Mouse (Mus musculus): Measurements from ENCODE around the gene Ncan.

Gene Ncan

GRCm38 (mm10) chr8:70130066-70130465, 9.4 kb upstream of the Ncan start:
- ATAC-seq (ENCODE audit: insufficient number of reproducible peaks, low FRiP score, low TSS enrichment), result no peak

- no peak for ATAC-seq (ENCODE audit: insufficient number of reproducible peaks, low FRiP score, low TSS enrichment)
Observed at GRCm38 (mm10) chr8:70129309-70129952, 8.8 kb upstream of the Ncan start.

- ATAC-seq (ENCODE audit: insufficient number of reproducible peaks, low FRiP score, low TSS enrichment), result no peak
Observed at GRCm38 (mm10) chr8:70128435-70128834, 7.8 kb upstream of the Ncan start.

DNA sequence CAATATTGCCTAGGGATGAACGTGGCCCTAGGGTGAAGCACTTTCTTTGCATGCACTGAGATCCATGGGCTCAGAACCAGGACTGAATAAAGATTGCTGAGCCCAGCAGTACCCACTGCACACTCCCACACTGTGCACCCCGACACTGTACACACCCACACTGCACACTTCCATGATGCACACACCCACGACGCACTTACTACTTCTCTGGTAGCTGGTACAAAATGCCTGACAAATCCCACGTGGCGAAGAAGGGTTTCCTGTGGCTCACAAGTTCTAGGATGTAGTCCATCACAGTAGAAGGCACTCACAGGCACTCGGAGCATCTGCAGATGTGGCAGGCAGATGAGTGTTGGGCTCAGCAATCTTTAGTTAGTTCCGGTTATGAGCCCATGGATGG, 4.3 kb upstream of the Ncan start:
- no peak for ATAC-seq (ENCODE audit: insufficient number of reproducible peaks, low FRiP score, low TSS enrichment)

DNA sequence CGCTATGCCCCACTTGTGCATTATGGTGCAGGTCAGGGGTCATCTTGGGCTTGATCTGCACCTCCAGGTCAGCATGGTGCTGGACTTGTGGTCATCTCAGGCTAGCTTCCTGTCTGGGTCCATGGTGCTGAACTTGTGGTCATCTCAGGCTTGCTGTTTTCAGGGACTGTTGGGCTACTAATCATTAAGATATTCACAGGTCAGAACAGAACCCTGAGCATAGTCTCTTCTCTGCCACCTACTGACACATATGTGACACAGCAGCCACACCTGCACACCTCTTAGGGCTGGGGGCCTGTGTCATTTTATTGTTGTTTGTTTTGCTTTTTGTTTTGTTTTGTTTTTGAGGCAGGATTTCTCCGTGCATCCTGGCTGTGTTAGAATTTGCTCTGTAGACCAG, 2.2 kb upstream of the Ncan start:
- no peak for ATAC-seq (ENCODE audit: insufficient number of reproducible peaks, low FRiP score, low TSS enrichment)

GRCm38 (mm10) chr8:70118726-70119700, 1.7 kb downstream of the Ncan start:
- ATAC-seq (ENCODE audit: insufficient number of reproducible peaks, low FRiP score, low TSS enrichment), result no peak

DNA sequence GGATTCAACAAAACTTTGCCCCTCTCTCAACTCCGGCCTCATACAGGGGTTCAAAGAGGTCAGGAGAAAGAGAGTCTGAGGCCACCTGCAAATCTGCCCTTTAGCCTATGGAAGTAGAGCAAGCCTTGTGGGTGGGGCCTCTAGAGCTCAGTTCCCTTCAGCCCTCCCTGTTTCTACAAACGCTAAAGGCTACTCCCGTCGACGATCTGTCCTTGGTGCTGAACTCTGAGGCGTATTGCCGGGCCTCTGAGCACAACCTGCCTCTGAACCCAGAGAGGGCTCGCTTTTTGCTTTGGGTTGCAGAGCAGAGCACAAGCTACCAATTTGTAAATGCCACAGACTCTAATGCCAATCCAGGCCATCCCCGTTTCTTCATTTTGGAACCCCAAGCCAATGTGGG, 3.1 kb downstream of the Ncan start:
- no peak for ATAC-seq (ENCODE audit: insufficient number of reproducible peaks, low FRiP score, low TSS enrichment)

DNA sequence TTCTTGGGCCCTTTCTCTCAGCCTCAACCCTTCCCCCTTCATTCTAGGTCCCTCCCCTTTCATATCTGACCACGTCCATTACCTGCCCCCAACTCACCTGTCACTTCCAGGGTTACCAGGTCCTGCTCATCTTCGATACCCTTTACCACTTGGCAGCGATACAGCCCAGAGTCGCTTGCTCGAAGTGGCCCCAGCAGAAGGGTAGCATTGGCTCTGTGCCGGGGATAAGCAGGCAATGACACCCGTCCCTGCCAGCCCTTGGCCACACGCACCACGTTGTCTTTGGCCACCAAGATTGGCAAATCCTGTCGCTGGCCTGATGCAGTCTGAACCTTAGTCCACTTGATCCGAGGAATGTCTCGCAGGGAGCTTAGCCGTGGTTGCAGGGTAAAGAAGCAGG, 5.8 kb downstream of the Ncan start:
- ATAC-seq (ENCODE audit: insufficient number of reproducible peaks, low FRiP score, low TSS enrichment), result no peak

GRCm38 (mm10) chr8:70114488-70114887, 6.2 kb downstream of the Ncan start:
- no peak for ATAC-seq (ENCODE audit: insufficient number of reproducible peaks, low FRiP score, low TSS enrichment)

- no peak for ATAC-seq (ENCODE audit: insufficient number of reproducible peaks, low FRiP score, low TSS enrichment)
Observed at GRCm38 (mm10) chr8:70112401-70113016, 8.2 kb downstream of the Ncan start.

DNA sequence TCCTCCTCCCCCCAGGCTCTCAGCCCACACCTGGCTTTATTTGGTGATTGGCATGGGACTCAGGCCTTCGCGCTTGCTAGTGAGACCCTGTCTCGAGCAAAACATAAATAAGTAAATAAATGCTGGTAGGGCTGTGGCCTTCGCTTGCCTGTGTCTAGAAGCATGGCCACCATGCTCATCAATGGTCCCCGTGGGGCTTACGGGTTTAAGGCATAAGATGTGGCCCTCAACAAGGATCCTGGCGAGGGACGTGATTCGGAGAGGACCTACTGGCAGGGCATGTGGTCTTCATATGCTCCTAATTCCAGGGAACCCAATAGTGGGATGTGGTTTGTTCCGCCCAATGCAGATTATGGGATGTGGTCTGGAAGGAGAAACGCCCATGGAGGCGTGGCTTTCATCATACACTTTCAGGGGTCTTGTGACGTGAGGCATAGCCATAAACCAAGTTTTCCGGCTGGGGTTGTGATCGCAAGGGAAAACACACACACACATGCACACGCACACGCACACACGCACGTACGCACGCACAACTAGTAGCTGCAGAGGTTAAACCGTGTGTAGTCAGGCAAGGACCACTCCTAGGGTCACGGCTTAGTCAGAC, 9.4 kb downstream of the Ncan start:
- ATAC-seq (ENCODE audit: insufficient number of reproducible peaks, low FRiP score, low TSS enrichment), result no peak

DNA sequence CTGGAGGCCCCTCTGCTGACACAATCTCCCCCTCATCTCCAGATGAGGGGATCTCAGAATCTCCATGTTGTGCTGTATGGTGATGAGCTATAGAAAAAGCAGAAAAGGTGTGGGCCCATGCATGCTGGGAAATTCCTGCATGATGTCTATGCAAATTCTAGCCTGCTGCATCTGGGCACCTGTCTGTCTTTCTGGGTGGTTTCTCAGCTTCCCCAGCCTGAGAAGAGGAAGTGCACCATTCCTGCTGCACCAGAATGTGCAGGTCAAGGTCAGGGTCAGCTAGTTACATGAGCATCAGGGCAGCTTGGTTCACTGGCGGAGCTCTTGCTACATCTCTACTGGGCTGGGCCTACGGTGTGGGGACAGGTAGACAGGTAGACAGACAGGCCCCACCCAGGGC, 10.2 kb downstream of the Ncan start:
- no peak for ATAC-seq (ENCODE audit: insufficient number of reproducible peaks, low FRiP score, low TSS enrichment)

GRCm38 (mm10) chr8:70104922-70105321, 15.8 kb downstream of the Ncan start:
- ATAC-seq (ENCODE audit: insufficient number of reproducible peaks, low FRiP score, low TSS enrichment), result no peak

- peak; percentile 49; the same call in 1 of the 2 replicates for ATAC-seq (ENCODE audit: insufficient number of reproducible peaks, low FRiP score, low TSS enrichment)
Observed at GRCm38 (mm10) chr8:70104506-70104905, 16.2 kb downstream of the Ncan start.

GRCm38 (mm10) chr8:70100241-70100640, 20.4 kb downstream of the Ncan start:
- no peak for ATAC-seq (ENCODE audit: insufficient number of reproducible peaks, low FRiP score, low TSS enrichment)

DNA sequence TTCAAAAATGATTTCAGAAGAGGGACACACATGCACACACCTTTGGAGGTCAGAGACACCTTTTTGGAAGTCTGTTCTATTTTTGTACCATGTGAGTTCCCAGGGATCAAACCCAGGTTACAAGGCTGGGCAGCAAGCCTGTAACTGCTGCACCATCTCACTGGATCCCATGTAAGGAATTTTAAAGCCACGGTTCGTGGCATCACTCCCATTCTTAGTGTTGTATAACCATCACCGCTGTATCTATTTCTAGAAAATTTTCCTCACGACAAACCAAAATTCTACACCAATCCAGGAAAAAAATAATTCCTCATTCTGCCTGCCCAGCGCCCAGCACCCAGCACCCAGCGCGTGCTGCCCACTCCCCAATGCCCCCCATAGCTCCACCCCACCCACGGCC, 21.4 kb downstream of the Ncan start:
- ATAC-seq (ENCODE audit: insufficient number of reproducible peaks, low FRiP score, low TSS enrichment), result no peak

- ATAC-seq (ENCODE audit: insufficient number of reproducible peaks, low FRiP score, low TSS enrichment), result no peak
Observed at GRCm38 (mm10) chr8:70092786-70093185, 27.9 kb downstream of the Ncan start.

GRCm38 (mm10) chr8:70089296-70089960, 31.2 kb downstream of the Ncan start:
- no peak for ATAC-seq (ENCODE audit: insufficient number of reproducible peaks, low FRiP score, low TSS enrichment)

DNA sequence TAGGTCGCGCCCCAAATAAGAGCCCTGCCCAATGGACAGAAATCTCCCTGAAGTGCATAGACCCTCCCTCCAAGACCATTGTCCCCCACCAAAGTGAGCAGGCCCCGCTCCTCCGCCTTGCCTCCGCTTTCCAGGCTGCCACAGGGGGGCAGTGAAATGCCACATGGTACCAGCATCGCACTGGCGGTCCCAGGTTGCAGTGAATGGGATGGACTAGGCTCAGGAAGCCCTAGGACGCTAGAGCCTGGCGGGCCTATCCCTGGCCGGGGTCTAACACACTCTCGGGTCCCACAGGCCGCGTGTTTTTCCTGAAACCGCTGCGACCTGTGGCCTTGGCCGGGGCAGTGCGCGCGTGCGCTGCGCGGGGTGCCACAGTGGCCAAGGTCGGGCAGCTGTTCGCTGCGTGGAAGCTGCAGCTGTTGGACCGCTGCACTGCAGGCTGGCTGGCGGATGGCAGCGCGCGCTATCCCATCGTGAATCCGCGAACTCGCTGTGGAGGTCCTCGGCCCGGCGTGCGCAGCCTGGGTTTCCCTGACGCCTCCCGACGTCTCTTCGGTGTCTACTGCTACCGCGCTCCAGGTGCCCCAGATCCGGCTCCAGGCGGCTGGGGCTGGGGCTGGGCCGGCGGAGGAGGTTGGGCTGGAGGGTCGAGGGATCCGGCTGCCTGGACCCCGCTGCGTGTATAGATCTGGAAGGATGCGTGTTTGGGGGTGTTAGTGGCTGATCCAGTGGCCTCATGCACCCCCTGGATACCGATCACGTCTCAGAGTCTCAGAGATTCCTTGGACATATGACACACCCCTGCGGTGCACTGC, 32.6 kb downstream of the Ncan start:
- ATAC-seq (ENCODE audit: insufficient number of reproducible peaks, low FRiP score, low TSS enrichment), result no peak

Data from cerebellum, adult (tissue).